Mouse (Mus musculus) testis, adult 2 months (tissue): Measurements from ENCODE around the gene Kcnab1.

Source experiments
- CTCF ChIP-seq: fragments of 200-500 bp; IDR thresholded peaks from 2 replicates; pipeline ENCODE4 v1.5.1; 2012; ENCODE audit warnings: low read depth, mild to moderate bottlenecking, inconsistent platforms, low read length, moderate library complexity; ENCODE audit not compliant: control insufficient read depth, insufficient read depth, insufficient replicate concordance
- POLR2A ChIP-seq: fragments of 200-500 bp; IDR thresholded peaks from 2 replicates; pipeline ENCODE4 v1.6.1; 2012; ENCODE audit warnings: low read depth, mild to moderate bottlenecking, inconsistent platforms, low read length, moderate library complexity; ENCODE audit not compliant: control insufficient read depth

DNA sequence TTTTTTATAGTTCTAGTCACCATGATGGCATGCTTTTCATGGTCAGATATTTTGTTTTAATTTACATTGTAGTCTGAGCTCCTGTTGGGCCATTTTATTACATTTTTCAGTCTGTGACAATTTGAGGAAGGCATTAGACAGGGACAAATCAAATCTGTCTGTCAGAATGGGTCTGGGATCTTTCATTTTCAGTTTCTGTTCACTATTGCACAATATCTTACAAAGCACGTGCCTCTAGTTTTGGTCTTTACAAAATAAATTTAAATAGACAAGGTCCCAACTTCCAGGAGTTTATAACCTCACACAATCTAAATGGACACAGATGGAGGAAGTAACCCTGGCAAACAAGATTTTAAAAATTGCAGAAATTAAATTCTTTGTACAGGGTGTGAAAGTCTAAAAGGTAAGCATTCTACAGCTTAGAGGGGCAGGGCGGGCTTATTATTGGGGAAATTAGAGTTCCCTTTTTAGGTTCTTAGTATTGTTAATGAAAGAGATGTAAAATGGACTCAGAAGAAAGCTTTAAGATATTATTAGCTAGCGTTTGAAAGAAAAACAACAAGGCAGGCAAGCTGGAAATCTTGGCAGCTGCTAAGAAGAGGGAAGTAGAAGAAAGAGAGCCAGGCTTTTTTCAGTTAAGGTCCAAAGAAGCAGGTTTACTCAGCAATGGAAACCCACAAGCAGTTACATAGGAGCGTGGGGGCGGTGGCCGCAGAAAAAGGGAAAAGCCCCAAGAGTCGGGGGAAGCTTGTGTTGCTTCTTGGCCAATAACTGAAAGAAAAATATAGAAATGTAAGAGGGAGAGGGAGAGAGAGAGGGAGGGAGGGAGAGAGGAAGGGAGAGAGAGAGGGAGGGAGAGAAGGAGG is 78.9 kb downstream of the Kcnab1 start:
- TF ChIP-seq CTCF (no peak), POLR2A (no peak)
